Mouse (Mus musculus): ENCODE data around the gene Zfp180. TPM values are rescaled to one million over a fixed set of nuclear protein-coding genes. Genes with fewer than 3 reads are reported as not detected.

The Zfp180 gene
- polyA plus RNA-seq, 1 experiment from 2014 or later = 33.3 TPM

- Histone ChIP-seq H3K9me3 (ENCODE audit: control insufficient read depth, low read length) (0 out of 2 replicates have a peak, but pooled peaks cover 2% of the 10 kb centered on the region), H3K4me1 (replicated peaks; ENCODE audit: control insufficient read depth, insufficient read depth, low read length) (no peaks in the 10 kb centered on the region), H3K4me3 (ENCODE audit: low read depth, low read length) (no peak overlapping the region), H3K9ac (ENCODE audit: low read length) (no peak overlapping the region), H3K27ac (ENCODE audit: low read depth, low read length) (no peak overlapping the region), H3K36me3 (ENCODE audit: control insufficient read depth, insufficient read depth, low read length) (peaks cover 3% of the 10 kb centered on the region), H3K4me2 (ENCODE audit: low read depth, low read length, severe bottlenecking) (no peak overlapping the region), H3K27me3 (ENCODE audit: control insufficient read depth, insufficient read depth, low read length) (no peaks in the 10 kb centered on the region)
- ATAC-seq (replicated peaks; ENCODE audit: low FRiP score) = no peak
- DNase-seq (ENCODE audit: low spot score) = no peak
- 92% methylated on average over 6 of the region's 6 CpGs for WGBS
Observed at GRCm38 (mm10) chr7:24142566-24142965, 60.8 kb downstream of the Zfp180 start.

DNA sequence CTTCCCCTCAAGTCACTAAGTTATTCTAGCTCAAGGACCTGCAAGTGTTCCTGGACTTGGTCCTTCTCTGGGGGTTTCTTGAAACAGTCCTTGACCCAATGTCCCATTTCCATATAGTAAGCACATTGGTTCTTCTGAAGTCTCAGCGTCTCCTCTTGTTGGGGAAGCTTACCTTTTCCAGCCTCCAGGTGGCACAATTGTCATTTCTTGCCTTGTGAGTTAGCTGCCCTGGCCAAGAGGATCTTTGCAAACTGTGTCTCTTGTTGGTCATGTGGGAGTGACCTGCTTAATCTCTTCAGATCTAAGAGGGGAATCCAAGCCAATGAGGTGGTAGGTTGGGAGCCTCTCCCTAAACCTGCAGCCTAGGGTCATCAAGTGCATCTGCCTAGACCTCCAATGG, 71.5 kb downstream of the Zfp180 start:
- no peak for ATAC-seq (replicated peaks; ENCODE audit: low FRiP score)
- 8% methylated on average over 1 of the region's 1 CpGs for WGBS

More for the DNA sequence above, 71.5 kb downstream of the Zfp180 start:
- Histone ChIP-seq H3K27me3 (ENCODE audit: control insufficient read depth, insufficient read depth, low read length) (no peaks in the 10 kb centered on the region), H3K4me3 (ENCODE audit: low read depth, low read length) (no peak overlapping the region), H3K4me2 (ENCODE audit: low read depth, low read length, severe bottlenecking) (no peak overlapping the region), H3K9me3 (ENCODE audit: control insufficient read depth, low read length) (no peaks in the 10 kb centered on the region), H3K27ac (ENCODE audit: low read depth, low read length) (no peak overlapping the region), H3K9ac (ENCODE audit: low read length) (no peak overlapping the region), H3K36me3 (ENCODE audit: control insufficient read depth, insufficient read depth, low read length) (no peaks in the 10 kb centered on the region), H3K4me1 (replicated peaks; ENCODE audit: control insufficient read depth, insufficient read depth, low read length) (no peaks in the 10 kb centered on the region)
- no peak for DNase-seq (ENCODE audit: low spot score)

Other genes starting within 250 kb of the Zfp180 start
- not detected in 2 replicates for gene Vmn1r176, start 244.6 kb upstream of the Zfp180 start, polyA plus RNA-seq (2014; fragmentation: Nextera tagmentation; extraction: Ambion mirVana)
- not detected in 2 replicates for gene Vmn1r177, start 215.5 kb upstream of the Zfp180 start, polyA plus RNA-seq (2014; fragmentation: Nextera tagmentation; extraction: Ambion mirVana)
- gene Vmn1r178, start 189.9 kb upstream of the Zfp180 start, polyA plus RNA-seq (2014; fragmentation: Nextera tagmentation; extraction: Ambion mirVana) = not detected in 2 replicates
- not detected in 2 replicates for gene Vmn1r179, start 154.9 kb upstream of the Zfp180 start, polyA plus RNA-seq (2014; fragmentation: Nextera tagmentation; extraction: Ambion mirVana)
- not detected in 2 replicates for gene Vmn1r180, start 131.3 kb upstream of the Zfp180 start, polyA plus RNA-seq (2014; fragmentation: Nextera tagmentation; extraction: Ambion mirVana)
- not detected in 2 replicates for gene Vmn1r181, start 107.3 kb upstream of the Zfp180 start, polyA plus RNA-seq (2014; fragmentation: Nextera tagmentation; extraction: Ambion mirVana)
- not detected in 2 replicates for gene V1rd19, start 80.2 kb upstream of the Zfp180 start, polyA plus RNA-seq (2014; fragmentation: Nextera tagmentation; extraction: Ambion mirVana)
- not detected in 2 replicates for gene Vmn1r183, start 28.7 kb upstream of the Zfp180 start, polyA plus RNA-seq (2014; fragmentation: Nextera tagmentation; extraction: Ambion mirVana)
- 5.1 and 6.3 TPM in 2 replicates for gene Zfp112, start 30.4 kb downstream of the Zfp180 start, polyA plus RNA-seq (2014; fragmentation: Nextera tagmentation; extraction: Ambion mirVana)
- 17.4 and 17.6 TPM in 2 replicates for gene Zfp235, start 52.2 kb downstream of the Zfp180 start, polyA plus RNA-seq (2014; fragmentation: Nextera tagmentation; extraction: Ambion mirVana)
- 6.2 and 6.7 TPM in 2 replicates for gene Zfp114, start 93.1 kb downstream of the Zfp180 start, polyA plus RNA-seq (2014; fragmentation: Nextera tagmentation; extraction: Ambion mirVana)
- 9.6 and 12.3 TPM in 2 replicates for gene Zfp111, start 129.5 kb downstream of the Zfp180 start, polyA plus RNA-seq (2014; fragmentation: Nextera tagmentation; extraction: Ambion mirVana)
- 5.0 and 5.7 TPM in 2 replicates for gene Zfp109, start 155.6 kb downstream of the Zfp180 start, polyA plus RNA-seq (2014; fragmentation: Nextera tagmentation; extraction: Ambion mirVana)
- gene Zfp108, start 172.9 kb downstream of the Zfp180 start, polyA plus RNA-seq (2014; fragmentation: Nextera tagmentation; extraction: Ambion mirVana) = 2.6 and 3.0 TPM in 2 replicates
- gene Zfp93, start 188.5 kb downstream of the Zfp180 start, polyA plus RNA-seq (2014; fragmentation: Nextera tagmentation; extraction: Ambion mirVana) = 7.4 and 9.0 TPM in 2 replicates
- gene Zfp61, start 219.3 kb downstream of the Zfp180 start, polyA plus RNA-seq (2014; fragmentation: Nextera tagmentation; extraction: Ambion mirVana) = 43.4 and 48.7 TPM in 2 replicates
- 15.2 and 15.9 TPM in 2 replicates for gene Zfp94, start 234.7 kb downstream of the Zfp180 start, polyA plus RNA-seq (2014; fragmentation: Nextera tagmentation; extraction: Ambion mirVana)